Mouse (Mus musculus): ENCODE results near the gene Ap5z1. TPM values are rescaled to one million over a fixed set of nuclear protein-coding genes. Genes with fewer than 3 reads are reported as not detected.

Ap5z1 gene
- polyA plus RNA-seq, 1 experiment from 2014 or later = 5.5 TPM

- 47% methylated on average over 12 of the region's 12 CpGs for WGBS
These were observed 32.7 kb upstream of the Ap5z1 start for GRCm38 (mm10) chr5:142431029-142431428.

GRCm38 (mm10) chr5:142431811-142432434 lies 31.8 kb upstream of the Ap5z1 start:
- peaks cover 5% of the 10 kb centered on the region; the same call in 1 of the 2 replicates for H3K4me1 ChIP-seq (ENCODE audit: control insufficient read depth, insufficient read depth, low read length)

More at GRCm38 (mm10) chr5:142431029-142431428, 32.7 kb upstream of the Ap5z1 start:
- no peak for ATAC-seq (replicated peaks; ENCODE audit: insufficient number of reproducible peaks, low FRiP score, low TSS enrichment, low read depth)
- no peak overlapping the region for H3K27ac ChIP-seq (replicated peaks; ENCODE audit: low read depth, low read length)
- H3K9me3 ChIP-seq (replicated peaks; ENCODE audit: control insufficient read depth, low read length) = no peaks in the 10 kb centered on the region
- no peak overlapping the region for H3K9ac ChIP-seq (replicated peaks; ENCODE audit: low read length)
- DNase-seq (ENCODE audit: low spot score) = peak; percentile 17
- no peaks in the 10 kb centered on the region for H3K27me3 ChIP-seq (ENCODE audit: control insufficient read depth, insufficient read depth, low read length)
- no peak overlapping the region for H3K4me2 ChIP-seq (ENCODE audit: low read depth, low read length)
- no peak overlapping the region for H3K4me3 ChIP-seq (ENCODE audit: low read depth, low read length)
- H3K36me3 ChIP-seq (replicated peaks; ENCODE audit: control insufficient read depth, insufficient read depth, low read depth, low read length) = peaks cover 9% of the 10 kb centered on the region; the same call in 1 of the 2 replicates
- H3K4me1 ChIP-seq (ENCODE audit: control insufficient read depth, insufficient read depth, low read length) = peaks cover 5% of the 10 kb centered on the region; the same call in 1 of the 2 replicates

GRCm38 (mm10) chr5:142432695-142433094 lies 31.0 kb upstream of the Ap5z1 start:
- H3K27ac ChIP-seq (replicated peaks; ENCODE audit: low read depth, low read length) = 0 out of 2 replicates have a peak overlapping the region, but pooled peaks have one; percentile 4
- 83% methylated on average over 4 of the region's 4 CpGs for WGBS

More at GRCm38 (mm10) chr5:142431811-142432434, 31.8 kb upstream of the Ap5z1 start:
- Histone ChIP-seq H3K4me3 (ENCODE audit: low read depth, low read length) (no peak overlapping the region), H3K27me3 (ENCODE audit: control insufficient read depth, insufficient read depth, low read length) (no peaks in the 10 kb centered on the region), H3K36me3 (replicated peaks; ENCODE audit: control insufficient read depth, insufficient read depth, low read depth, low read length) (peaks cover 12% of the 10 kb centered on the region; the same call in 1 of the 2 replicates), H3K9me3 (replicated peaks; ENCODE audit: control insufficient read depth, low read length) (no peaks in the 10 kb centered on the region), H3K4me2 (ENCODE audit: low read depth, low read length) (no peak overlapping the region), H3K9ac (replicated peaks; ENCODE audit: low read length) (no peak overlapping the region), H3K27ac (replicated peaks; ENCODE audit: low read depth, low read length) (0 out of 2 replicates have a peak overlapping the region, but pooled peaks have one; percentile 4)
- no peak for ATAC-seq (replicated peaks; ENCODE audit: insufficient number of reproducible peaks, low FRiP score, low TSS enrichment, low read depth)
- WGBS = 66% methylated on average over 9 of the region's 9 CpGs
- DNase-seq (ENCODE audit: low spot score) = no peak

GRCm38 (mm10) chr5:142434052-142434451 lies 29.7 kb upstream of the Ap5z1 start:
- no peak overlapping the region for H3K9ac ChIP-seq (replicated peaks; ENCODE audit: low read length)
- WGBS = 87% methylated on average over 5 of the region's 5 CpGs
- H3K4me3 ChIP-seq (ENCODE audit: low read depth, low read length) = no peak overlapping the region
- H3K9me3 ChIP-seq (replicated peaks; ENCODE audit: control insufficient read depth, low read length) = no peaks in the 10 kb centered on the region
- H3K27me3 ChIP-seq (ENCODE audit: control insufficient read depth, insufficient read depth, low read length) = no peaks in the 10 kb centered on the region
- H3K4me1 ChIP-seq (ENCODE audit: control insufficient read depth, insufficient read depth, low read length) = peaks cover 5% of the 10 kb centered on the region; the same call in 1 of the 2 replicates
- DNase-seq (ENCODE audit: low spot score) = no peak
- no peak for ATAC-seq (replicated peaks; ENCODE audit: insufficient number of reproducible peaks, low FRiP score, low TSS enrichment, low read depth)
- H3K27ac ChIP-seq (replicated peaks; ENCODE audit: low read depth, low read length) = no peak overlapping the region
- H3K4me2 ChIP-seq (ENCODE audit: low read depth, low read length) = no peak overlapping the region
- peaks cover 12% of the 10 kb centered on the region; the same call in 1 of the 2 replicates for H3K36me3 ChIP-seq (replicated peaks; ENCODE audit: control insufficient read depth, insufficient read depth, low read depth, low read length)

More at GRCm38 (mm10) chr5:142432695-142433094, 31.0 kb upstream of the Ap5z1 start:
- DNase-seq (ENCODE audit: low spot score) = no peak
- Histone ChIP-seq H3K27me3 (ENCODE audit: control insufficient read depth, insufficient read depth, low read length) (no peaks in the 10 kb centered on the region), H3K4me2 (ENCODE audit: low read depth, low read length) (no peak overlapping the region), H3K36me3 (replicated peaks; ENCODE audit: control insufficient read depth, insufficient read depth, low read depth, low read length) (peaks cover 12% of the 10 kb centered on the region; the same call in 1 of the 2 replicates), H3K9me3 (replicated peaks; ENCODE audit: control insufficient read depth, low read length) (no peaks in the 10 kb centered on the region), H3K4me1 (ENCODE audit: control insufficient read depth, insufficient read depth, low read length) (peaks cover 5% of the 10 kb centered on the region; the same call in 1 of the 2 replicates), H3K9ac (replicated peaks; ENCODE audit: low read length) (no peak overlapping the region), H3K4me3 (ENCODE audit: low read depth, low read length) (no peak overlapping the region)
- ATAC-seq (replicated peaks; ENCODE audit: insufficient number of reproducible peaks, low FRiP score, low TSS enrichment, low read depth) = no peak

DNA sequence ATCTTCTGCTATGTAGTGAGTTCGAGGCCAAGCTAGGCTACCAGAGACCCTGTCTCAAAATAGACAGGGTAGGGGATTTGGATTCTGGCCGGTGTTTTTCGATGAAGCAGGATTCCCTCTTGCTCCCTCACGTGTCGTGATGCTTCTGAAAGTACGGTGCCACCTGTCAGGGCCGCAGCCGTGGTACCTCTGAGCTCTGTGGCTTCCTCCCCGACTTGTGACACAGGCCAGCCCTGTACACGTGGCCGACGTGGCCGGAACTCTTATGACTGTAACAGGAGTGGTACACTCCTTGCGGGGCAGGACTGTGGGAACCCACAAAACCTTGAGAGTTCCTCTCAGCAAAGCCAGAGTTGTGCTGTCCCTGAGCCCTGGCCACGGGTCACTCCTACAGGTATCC lies 28.0 kb upstream of the Ap5z1 start:
- Histone ChIP-seq H3K27me3 (ENCODE audit: control insufficient read depth, insufficient read depth, low read length) (no peaks in the 10 kb centered on the region), H3K4me1 (ENCODE audit: control insufficient read depth, insufficient read depth, low read length) (peaks cover 8% of the 10 kb centered on the region), H3K9ac (replicated peaks; ENCODE audit: low read length) (no peak overlapping the region), H3K36me3 (replicated peaks; ENCODE audit: control insufficient read depth, insufficient read depth, low read depth, low read length) (peaks cover 12% of the 10 kb centered on the region; the same call in 1 of the 2 replicates), H3K4me3 (ENCODE audit: low read depth, low read length) (no peak overlapping the region), H3K27ac (replicated peaks; ENCODE audit: low read depth, low read length) (no peak overlapping the region), H3K9me3 (replicated peaks; ENCODE audit: control insufficient read depth, low read length) (no peaks in the 10 kb centered on the region), H3K4me2 (ENCODE audit: low read depth, low read length) (no peak overlapping the region)
- ATAC-seq (replicated peaks; ENCODE audit: insufficient number of reproducible peaks, low FRiP score, low TSS enrichment, low read depth) (no peak), DNase-seq (ENCODE audit: low spot score) (no peak)
- 95% methylated on average over 15 of the region's 15 CpGs for WGBS

GRCm38 (mm10) chr5:142438380-142438938 lies 25.3 kb upstream of the Ap5z1 start:
- WGBS = 85% methylated on average over 16 of the region's 16 CpGs
- Histone ChIP-seq H3K36me3 (replicated peaks; ENCODE audit: control insufficient read depth, insufficient read depth, low read depth, low read length) (peaks cover 12% of the 10 kb centered on the region; the same call in 1 of the 2 replicates), H3K4me1 (ENCODE audit: control insufficient read depth, insufficient read depth, low read length) (peaks cover 10% of the 10 kb centered on the region), H3K4me2 (ENCODE audit: low read depth, low read length) (no peak overlapping the region), H3K4me3 (ENCODE audit: low read depth, low read length) (no peak overlapping the region), H3K9me3 (replicated peaks; ENCODE audit: control insufficient read depth, low read length) (no peaks in the 10 kb centered on the region), H3K9ac (replicated peaks; ENCODE audit: low read length) (no peak overlapping the region), H3K27ac (replicated peaks; ENCODE audit: low read depth, low read length) (no peak overlapping the region), H3K27me3 (ENCODE audit: control insufficient read depth, insufficient read depth, low read length) (no peaks in the 10 kb centered on the region)
- DNase-seq (ENCODE audit: low spot score) = no peak
- ATAC-seq (replicated peaks; ENCODE audit: insufficient number of reproducible peaks, low FRiP score, low TSS enrichment, low read depth) = no peak

DNA sequence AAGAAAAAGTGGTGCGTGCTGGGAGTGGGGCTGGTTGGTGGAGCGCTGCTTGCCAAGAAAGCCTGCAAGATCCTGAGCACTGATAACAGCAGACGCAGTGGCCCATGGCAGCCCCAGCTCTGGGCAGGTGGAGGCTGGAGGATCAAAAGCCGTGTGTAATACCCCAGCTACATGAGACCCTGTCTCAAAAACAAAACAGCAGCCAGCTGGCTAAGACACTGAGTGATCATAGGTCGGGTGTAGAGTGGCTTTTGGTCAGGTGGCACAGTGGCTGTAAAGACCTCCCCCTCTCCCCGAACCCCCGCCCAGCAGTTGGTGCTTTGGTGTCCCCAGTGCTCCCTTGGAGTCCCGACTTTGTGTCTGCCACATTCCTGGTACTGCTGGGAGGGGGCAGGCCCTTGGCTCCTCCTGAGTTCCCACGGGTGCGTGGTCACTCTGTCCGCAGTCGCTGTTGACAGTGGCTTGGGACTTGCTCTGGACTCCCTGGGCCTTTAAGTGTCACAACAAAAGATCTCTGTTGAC lies 23.8 kb upstream of the Ap5z1 start:
- ATAC-seq (replicated peaks; ENCODE audit: insufficient number of reproducible peaks, low FRiP score, low TSS enrichment, low read depth) (peak; percentile 39), DNase-seq (ENCODE audit: low spot score) (peak; percentile 50)
- peak overlapping the region; percentile 42 for H3K4me2 ChIP-seq (ENCODE audit: low read depth, low read length)
- no peaks in the 10 kb centered on the region for H3K9me3 ChIP-seq (replicated peaks; ENCODE audit: control insufficient read depth, low read length)
- WGBS = 1% methylated on average over 12 of the region's 12 CpGs
- peak overlapping the region; percentile 38; the same call in 1 of the 2 replicates for H3K27ac ChIP-seq (replicated peaks; ENCODE audit: low read depth, low read length)
- H3K36me3 ChIP-seq (replicated peaks; ENCODE audit: control insufficient read depth, insufficient read depth, low read depth, low read length) = peaks cover 11% of the 10 kb centered on the region; the same call in 1 of the 2 replicates
- H3K4me1 ChIP-seq (ENCODE audit: control insufficient read depth, insufficient read depth, low read length) = peaks cover 14% of the 10 kb centered on the region
- H3K27me3 ChIP-seq (ENCODE audit: control insufficient read depth, insufficient read depth, low read length) = no peaks in the 10 kb centered on the region
- peak overlapping the region; percentile 19 for H3K4me3 ChIP-seq (ENCODE audit: low read depth, low read length)
- H3K9ac ChIP-seq (replicated peaks; ENCODE audit: low read length) = peak overlapping the region; percentile 30; the same call in 1 of the 2 replicates

All from embryonic facial prominence, embryonic 11.5 days (tissue).